Mouse (Mus musculus) cerebellum, adult 2 months (tissue): Measurements from ENCODE around the gene Plce1.

Source experiments
- CTCF ChIP-seq: fragments of 200-500 bp; IDR thresholded peaks from 2 replicates; pipeline ENCODE4 v1.5.1; 2011; ENCODE audit warnings: low read depth, mild to moderate bottlenecking, control low read depth, low read length, moderate library complexity, borderline replicate concordance; ENCODE audit not compliant: insufficient read depth
- POLR2A ChIP-seq: fragments of 200-500 bp; IDR thresholded peaks from 2 replicates; pipeline ENCODE4 v1.6.1; 2011; ENCODE audit warnings: low read length, control low read depth, borderline replicate concordance; ENCODE audit not compliant: insufficient read depth

- no peak for TF ChIP-seq CTCF
- no peak for TF ChIP-seq POLR2A
These were observed 85.2 kb downstream of the Plce1 start for GRCm38 (mm10) chr19:38566156-38566555.
